ENCODE assay signal across 8 mouse cellular contexts in the genomic region with DNA sequence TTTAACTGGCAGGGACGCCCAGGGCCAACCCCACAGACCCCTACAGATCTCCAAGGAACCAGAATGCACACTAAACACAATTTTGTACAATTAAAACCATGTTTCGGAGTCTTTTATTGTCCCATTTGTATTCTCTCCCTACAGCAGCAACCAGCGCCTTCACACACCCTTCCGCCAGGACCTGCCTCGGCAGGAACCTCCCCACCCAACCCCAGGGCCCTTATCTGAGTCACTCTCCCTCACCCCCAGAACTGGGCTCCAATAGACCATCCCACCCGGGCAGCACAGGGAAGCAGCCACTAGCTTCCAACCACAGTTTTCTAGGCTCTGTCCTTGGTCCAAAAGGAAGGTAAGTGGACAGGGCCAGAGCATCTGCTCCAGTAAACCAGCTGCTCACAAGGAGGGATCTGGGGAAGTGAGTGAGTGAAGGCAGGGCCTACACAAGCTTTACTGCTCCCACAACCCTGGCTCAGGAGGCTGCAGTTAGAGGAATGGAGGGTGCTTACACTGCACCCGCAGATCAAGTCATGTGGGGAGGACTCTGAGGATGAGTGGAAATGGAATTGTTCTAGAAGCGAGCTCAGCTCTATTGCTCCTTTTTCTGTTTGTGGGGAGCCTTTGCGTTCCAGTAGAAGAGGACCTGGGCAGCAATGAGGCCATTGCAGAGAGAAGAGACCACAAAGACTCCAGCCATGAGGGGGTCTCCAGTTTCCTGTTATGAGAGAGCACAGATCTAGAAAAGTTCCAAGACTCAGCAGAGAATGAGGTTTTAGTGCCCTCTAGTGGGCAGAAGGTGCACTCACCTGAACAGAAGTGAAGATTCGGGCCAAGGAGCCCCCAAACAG. TPM values are rescaled to one million over a fixed set of nuclear protein-coding genes. Genes with fewer than 3 reads are reported as not detected.
A peak's percentile ranks its signal among the peaks of the same experiment; 100 is the strongest.
DNase-seq lines count a peak whose midpoint lies in the region; ATAC-seq and TF ChIP-seq lines count a peak whose summit lies in the region.

No protein-coding gene starts in this region.

- no peak overlapping the region for H3K4me2 ChIP-seq in kidney, embryonic 16.5 days (replicated peaks; ENCODE audit: low read depth, low read length)

- peak; percentile 49 to 61 for DNase-seq in cerebellum, adult 18-20 months
- no peak for DNase-seq in cerebellum, adult 11-12 months
- DNase-seq in thymus, adult 2 months = peak; percentile 66
- DNase-seq in thymus, adult 18-20 months = no peak
- peak; percentile 67 for DNase-seq in thymus, postnatal 14 days

- H3K27ac ChIP-seq in thymus, adult 2 months (ENCODE audit: control insufficient read depth, insufficient read depth, low read length) = no peak overlapping the region
- no peak overlapping the region for H3K27ac ChIP-seq in kidney, embryonic 16.5 days (ENCODE audit: low read length)

- WGBS in thymus, adult 2 months = 85% methylated on average over 10 of the region's 10 CpGs
- WGBS in kidney, embryonic 16.5 days = 71% methylated on average over 10 of the region's 10 CpGs

- H3K9me3 ChIP-seq in kidney, embryonic 16.5 days (ENCODE audit: low read length) = no peaks in the 10 kb centered on the region

- 0 out of 2 replicates have a peak overlapping the region, but pooled peaks have one; percentile 50 for H3K9ac ChIP-seq in kidney, embryonic 16.5 days (replicated peaks; ENCODE audit: low read length)

- TF ChIP-seq POLR2A in thymus, adult 2 months (IDR thresholded peaks at IDR 0.05; ENCODE audit: control insufficient read depth, extremely low read depth, insufficient read depth, low read length, poor library complexity) = no peak

- H3K4me1 ChIP-seq in thymus, adult 2 months (replicated peaks; ENCODE audit: control insufficient read depth, insufficient read depth, low read length) = peaks cover 10% of the 10 kb centered on the region
- peaks cover 24% of the 10 kb centered on the region for H3K4me1 ChIP-seq in kidney, embryonic 16.5 days (ENCODE audit: insufficient read depth, low read length)

- H3K36me3 ChIP-seq in thymus, adult 2 months (ENCODE audit: control insufficient read depth, insufficient read depth, low read length) = peaks cover 35% of the 10 kb centered on the region
- H3K36me3 ChIP-seq in kidney, embryonic 16.5 days (ENCODE audit: insufficient read depth, low read length) = peaks cover 50% of the 10 kb centered on the region

- H3K27me3 ChIP-seq in thymus, adult 2 months (ENCODE audit: control insufficient read depth, insufficient read depth, low read length) = no peaks in the 10 kb centered on the region
- no peaks in the 10 kb centered on the region for H3K27me3 ChIP-seq in kidney, embryonic 16.5 days (ENCODE audit: insufficient read depth, low read length)

- H3K4me3 ChIP-seq in thymus, adult 2 months (ENCODE audit: control insufficient read depth, insufficient read depth, low read length) = no peak overlapping the region
- H3K4me3 ChIP-seq in kidney, embryonic 16.5 days (ENCODE audit: low read length) = no peak overlapping the region

- peak; percentile 57 for ATAC-seq in erythroid progenitor cell, adult 5-6 weeks (replicated peaks; ENCODE audit: low FRiP score, poor library complexity, severe bottlenecking)
- ATAC-seq in kidney, embryonic 16.5 days (ENCODE audit: low FRiP score, low TSS enrichment) = no peak
- peak; percentile 26; the same call in 1 of the 2 replicates for ATAC-seq in megakaryocyte, adult 5-6 weeks (ENCODE audit: poor library complexity, severe bottlenecking)

- no peak for TF ChIP-seq CTCF in thymus, adult 2 months (IDR thresholded peaks at IDR 0.05; ENCODE audit: borderline replicate concordance, control insufficient read depth, extremely low read depth, insufficient read depth, low read length, poor library complexity)

RNA-seq across cellular contexts. Expression of gene Sox15, which starts 1.7 kb away (rescaled TPM):
- polyA plus RNA-seq in thymus, adult 2 months (2012; rRNA removed) = 0.24 and 0.52 TPM in 2 replicates
- total RNA-seq in erythroid progenitor cell, adult 5-6 weeks (2015; ENCODE audit: low replicate concordance) = not detected in 2 replicates
- not detected in 2 replicates for total RNA-seq in erythroid progenitor cell, adult 5-6 weeks (2017; ENCODE audit: low replicate concordance)
- 0.19 TPM in 1 of 2 replicates, not detected in the other for polyA plus RNA-seq in kidney, embryonic 16.5 days (2015; fragmentation: Nextera tagmentation; extraction: Ambion mirVana)
- not detected in 2 replicates for total RNA-seq in megakaryocyte, adult 5-6 weeks (2015)
- 0.22 TPM in 1 of 2 replicates, not detected in the other for total RNA-seq in megakaryocyte, adult 5-6 weeks (2017)

RNA-seq across cellular contexts. Expression of gene Mpdu1, which starts 5.6 kb away (rescaled TPM):
- polyA plus RNA-seq in thymus, adult 2 months (2012; rRNA removed) = 174 and 178 TPM in 2 replicates
- 12.2 and 16.2 TPM in 2 replicates for total RNA-seq in erythroid progenitor cell, adult 5-6 weeks (2015; ENCODE audit: low replicate concordance)
- 17.7 and 28.4 TPM in 2 replicates for total RNA-seq in erythroid progenitor cell, adult 5-6 weeks (2017; ENCODE audit: low replicate concordance)
- 79.5 and 84.0 TPM in 2 replicates for polyA plus RNA-seq in kidney, embryonic 16.5 days (2015; fragmentation: Nextera tagmentation; extraction: Ambion mirVana)
- total RNA-seq in megakaryocyte, adult 5-6 weeks (2015) = 34.9 and 40.9 TPM in 2 replicates
- total RNA-seq in megakaryocyte, adult 5-6 weeks (2017) = 55.7 and 56.5 TPM in 2 replicates

RNA-seq across cellular contexts. Expression of gene Cd68, which starts 9.1 kb away (rescaled TPM):
- polyA plus RNA-seq in thymus, adult 2 months (2012; rRNA removed) = 101 and 117 TPM in 2 replicates
- total RNA-seq in erythroid progenitor cell, adult 5-6 weeks (2015; ENCODE audit: low replicate concordance) = 65.0 and 66.7 TPM in 2 replicates
- 39.1 and 47.7 TPM in 2 replicates for total RNA-seq in erythroid progenitor cell, adult 5-6 weeks (2017; ENCODE audit: low replicate concordance)
- 12.4 and 15.5 TPM in 2 replicates for polyA plus RNA-seq in kidney, embryonic 16.5 days (2015; fragmentation: Nextera tagmentation; extraction: Ambion mirVana)
- 302 and 304 TPM in 2 replicates for total RNA-seq in megakaryocyte, adult 5-6 weeks (2015)
- 195 and 219 TPM in 2 replicates for total RNA-seq in megakaryocyte, adult 5-6 weeks (2017)

RNA-seq across cellular contexts. Expression of gene Eif4a1, which starts 15.4 kb away (rescaled TPM):
- 669 and 722 TPM in 2 replicates for polyA plus RNA-seq in thymus, adult 2 months (2012; rRNA removed)
- 233 and 247 TPM in 2 replicates for total RNA-seq in erythroid progenitor cell, adult 5-6 weeks (2015; ENCODE audit: low replicate concordance)
- total RNA-seq in erythroid progenitor cell, adult 5-6 weeks (2017; ENCODE audit: low replicate concordance) = 229 and 230 TPM in 2 replicates
- 571 and 587 TPM in 2 replicates for polyA plus RNA-seq in kidney, embryonic 16.5 days (2015; fragmentation: Nextera tagmentation; extraction: Ambion mirVana)
- total RNA-seq in megakaryocyte, adult 5-6 weeks (2015) = 457 and 494 TPM in 2 replicates
- total RNA-seq in megakaryocyte, adult 5-6 weeks (2017) = 511 and 523 TPM in 2 replicates

RNA-seq across cellular contexts. Expression of gene Fxr2, which starts 24.0 kb away (rescaled TPM):
- 94.1 and 96.0 TPM in 2 replicates for polyA plus RNA-seq in thymus, adult 2 months (2012; rRNA removed)
- 18.0 and 24.9 TPM in 2 replicates for total RNA-seq in erythroid progenitor cell, adult 5-6 weeks (2015; ENCODE audit: low replicate concordance)
- 42.4 and 44.2 TPM in 2 replicates for total RNA-seq in erythroid progenitor cell, adult 5-6 weeks (2017; ENCODE audit: low replicate concordance)
- polyA plus RNA-seq in kidney, embryonic 16.5 days (2015; fragmentation: Nextera tagmentation; extraction: Ambion mirVana) = 31.8 and 33.4 TPM in 2 replicates
- total RNA-seq in megakaryocyte, adult 5-6 weeks (2015) = 25.3 and 29.0 TPM in 2 replicates
- total RNA-seq in megakaryocyte, adult 5-6 weeks (2017) = 33.3 and 36.5 TPM in 2 replicates

Comparison
In these comparisons a context has a peak if more than half of its experiments do, and no peak if none do; other contexts are left out.
1. DNase-seq: peak in cerebellum, adult 18-20 months (2 of 2), thymus, adult 2 months (single experiment) and thymus, postnatal 14 days (single experiment); none in cerebellum, adult 11-12 months (single experiment) and thymus, adult 18-20 months (0 of 2).